Mouse (Mus musculus): ENCODE data around the gene Ogfrl1. TPM values are rescaled to one million over a fixed set of nuclear protein-coding genes. Genes with fewer than 3 reads are reported as not detected.
A peak's percentile ranks its signal among the peaks of the same experiment; 100 is the strongest.

The Ogfrl1 gene
- total and polyA plus RNA-seq, 3 experiments, result 6.6 to 9.0 TPM; not detected in 1

- DNase-seq (ENCODE audit: low read depth, low spot score), result no peak
- no peak overlapping the region for H3K4me3 ChIP-seq (ENCODE audit: control insufficient read depth in 1 of 2, insufficient read depth in 1 of 2, low read depth in 2 of 2, low read length in 2 of 2)
- H3K79me2 ChIP-seq (ENCODE audit: control insufficient read depth, insufficient read depth, low read length, poor library complexity), result no peaks in the 10 kb centered on the region
Observed at GRCm38 (mm10) chr1:23374156-23374555, 23.4 kb downstream of the Ogfrl1 start.

GRCm38 (mm10) chr1:23365614-23366013 lies 32.0 kb downstream of the Ogfrl1 start:
- Histone ChIP-seq H3K9me3 (replicated peaks; ENCODE audit: insufficient read depth, low read length) (no peaks in the 10 kb centered on the region), H3K4me3 (ENCODE audit: control insufficient read depth in 1 of 2, insufficient read depth in 1 of 2, low read depth in 2 of 2, low read length in 2 of 2) (no peak overlapping the region), H3K36me3 (ENCODE audit: control insufficient read depth in 1 of 2, insufficient read depth in 2 of 2, low read length in 2 of 2) (no peaks in the 10 kb centered on the region), H3K4me1 (ENCODE audit: control insufficient read depth in 1 of 2, insufficient read depth in 2 of 2, low read length in 2 of 2) (no peaks in the 10 kb centered on the region), H3K27me3 (ENCODE audit: control insufficient read depth in 1 of 2, insufficient read depth in 2 of 2, low read length in 2 of 2) (no peaks in the 10 kb centered on the region), H3K79me2 (ENCODE audit: control insufficient read depth, insufficient read depth, low read length, poor library complexity) (no peaks in the 10 kb centered on the region), H3K9ac (ENCODE audit: control insufficient read depth, low read depth, low read length, poor library complexity, severe bottlenecking) (no peak overlapping the region), H3K27ac (ENCODE audit: control insufficient read depth, low read depth, low read length) (no peak overlapping the region)
- TF ChIP-seq NRF1 (IDR thresholded peaks at IDR 0.05; ENCODE audit: insufficient read depth, low read depth, low read length, poor library complexity, severe bottlenecking) (no peak), ZC3H11A (IDR thresholded peaks at IDR 0.05; ENCODE audit: low read depth, low read length) (no peak), POLR2AphosphoS5 (IDR thresholded peaks at IDR 0.05; ENCODE audit: borderline replicate concordance, low read depth, low read length) (no peak), TAL1 (IDR thresholded peaks at IDR 0.05; ENCODE audit: low read length) (no peak), MXI1 (IDR thresholded peaks at IDR 0.05; ENCODE audit: low read depth, low read length) (no peak), JUND (IDR thresholded peaks at IDR 0.05; ENCODE audit: low read depth, low read length) (no peak), SIN3A (IDR thresholded peaks at IDR 0.05; ENCODE audit: low read length) (no peak), MAX (IDR thresholded peaks at IDR 0.05; ENCODE audit: low read length) (no peak), MEF2A (IDR thresholded peaks at IDR 0.05; ENCODE audit: extremely low read depth, insufficient replicate concordance, low read depth, low read length, poor library complexity, severe bottlenecking) (no peak), SMC3 (IDR thresholded peaks at IDR 0.05; ENCODE audit: low read depth, low read length) (no peak), EP300 (IDR thresholded peaks at IDR 0.05; ENCODE audit: low read depth in 1 of 2, low read length in 2 of 2) (no peak), ZNF384 (IDR thresholded peaks at IDR 0.05; ENCODE audit: low read depth, low read length) (no peak), POLR2AphosphoS2 (IDR thresholded peaks at IDR 0.05; ENCODE audit: low read length) (no peak), GABPA (IDR thresholded peaks at IDR 0.05; ENCODE audit: low read depth, low read length) (no peak), TBP (IDR thresholded peaks at IDR 0.05; ENCODE audit: low read depth, low read length) (no peak), E2F4 (IDR thresholded peaks at IDR 0.05; ENCODE audit: borderline replicate concordance, low read depth, low read length) (no peak), HCFC1 (IDR thresholded peaks at IDR 0.05; ENCODE audit: low read depth, low read length) (no peak), CTCF (IDR thresholded peaks at IDR 0.05 in 2 of 3, conservative IDR thresholded peaks at IDR 0.05 in 1 of 3; ENCODE audit: control insufficient read depth in 1 of 3, insufficient read depth in 1 of 3, low read depth in 2 of 3, low read length in 3 of 3, poor library complexity in 1 of 3, severe bottlenecking in 1 of 3) (no peak)
- DNase-seq (ENCODE audit: low read depth, low spot score), result no peak

More at GRCm38 (mm10) chr1:23374156-23374555, 23.4 kb downstream of the Ogfrl1 start:
- Histone ChIP-seq H3K27ac (ENCODE audit: control insufficient read depth, low read depth, low read length) (no peak overlapping the region), H3K9ac (ENCODE audit: control insufficient read depth, low read depth, low read length, poor library complexity, severe bottlenecking) (no peak overlapping the region), H3K36me3 (ENCODE audit: control insufficient read depth in 1 of 2, insufficient read depth in 2 of 2, low read length in 2 of 2) (peaks cover 0 to 4% of the 10 kb centered on the region in 2 experiments; a peak in 3 of 4 replicates), H3K9me3 (replicated peaks; ENCODE audit: insufficient read depth, low read length) (no peaks in the 10 kb centered on the region), H3K27me3 (ENCODE audit: control insufficient read depth in 1 of 2, insufficient read depth in 2 of 2, low read length in 2 of 2) (no peaks in the 10 kb centered on the region), H3K4me1 (ENCODE audit: control insufficient read depth in 1 of 2, insufficient read depth in 2 of 2, low read length in 2 of 2) (peaks cover 0 to 2% of the 10 kb centered on the region in 2 experiments; a peak in 1 of 4 replicates)
- no peak for TF ChIP-seq CHD2 (IDR thresholded peaks at IDR 0.05; ENCODE audit: low read length)
- 0 out of 2 replicates have a peak, but pooled peaks have one; percentile 17 for TF ChIP-seq GATA1 (IDR thresholded peaks at IDR 0.05; ENCODE audit: low read depth, low read length)
- TF ChIP-seq KAT2A (conservative IDR thresholded peaks at IDR 0.05; ENCODE audit: low read depth, low read length), result no peak
- TF ChIP-seq POLR2A (IDR thresholded peaks at IDR 0.05; ENCODE audit: control insufficient read depth in 1 of 2, insufficient read depth in 1 of 2, low read depth in 1 of 2, low read length in 2 of 2, poor library complexity in 1 of 2), result no peak
- no peak for TF ChIP-seq ZKSCAN1 (IDR thresholded peaks at IDR 0.05; ENCODE audit: low read depth, low read length)

Measured in MEL (cell line).